Mouse (Mus musculus): Measurements from ENCODE around the gene Tmem63b.
A peak's percentile ranks its signal among the peaks of the same experiment; 100 is the strongest.
"Not testable (repeated sequence)": the region's sequence is repeated elsewhere in the genome, so short reads cannot be mapped to it uniquely, and the experiment has no call there.

The Tmem63b gene

GRCm38 (mm10) chr17:45628885-45629855, 57.5 kb downstream of the Tmem63b start:
- DNase-seq (ENCODE audit: low read depth in 1 of 2, low spot score in 2 of 2) = no peak

- no peak for DNase-seq (ENCODE audit: low read depth in 1 of 2, low spot score in 2 of 2)
Measured at GRCm38 (mm10) chr17:45628160-45628559, 58.5 kb downstream of the Tmem63b start.

GRCm38 (mm10) chr17:45626577-45627134, 60.0 kb downstream of the Tmem63b start:
- DNase-seq (ENCODE audit: low read depth in 1 of 2, low spot score in 2 of 2) = peak in 1 of 2 experiments; percentile 45

- not testable (repeated sequence) for DNase-seq (ENCODE audit: low read depth in 1 of 2, low spot score in 2 of 2)
Measured at GRCm38 (mm10) chr17:45623425-45623824, 63.3 kb downstream of the Tmem63b start.

GRCm38 (mm10) chr17:45619386-45620256, 67.1 kb downstream of the Tmem63b start:
- no peak for DNase-seq (ENCODE audit: low read depth in 1 of 2, low spot score in 2 of 2)

GRCm38 (mm10) chr17:45618941-45619385, 67.7 kb downstream of the Tmem63b start:
- no peak for DNase-seq (ENCODE audit: low read depth in 1 of 2, low spot score in 2 of 2)

- no peak for DNase-seq (ENCODE audit: low read depth in 1 of 2, low spot score in 2 of 2)
Measured at GRCm38 (mm10) chr17:45617655-45618054, 69.0 kb downstream of the Tmem63b start.

GRCm38 (mm10) chr17:45616679-45617078, 70.0 kb downstream of the Tmem63b start:
- no peak for DNase-seq (ENCODE audit: low read depth in 1 of 2, low spot score in 2 of 2)

- no peak for DNase-seq (ENCODE audit: low read depth in 1 of 2, low spot score in 2 of 2)
Measured at GRCm38 (mm10) chr17:45616046-45616650, 70.6 kb downstream of the Tmem63b start.

GRCm38 (mm10) chr17:45612921-45613320, 73.8 kb downstream of the Tmem63b start:
- DNase-seq (ENCODE audit: low read depth in 1 of 2, low spot score in 2 of 2) = peak; percentile 41 to 64

- DNase-seq (ENCODE audit: low read depth in 1 of 2, low spot score in 2 of 2) = no peak
Measured at GRCm38 (mm10) chr17:45612008-45612407, 74.7 kb downstream of the Tmem63b start.

Measured in monocyte, adult 2 months (primary cell).